Mouse (Mus musculus): ENCODE results near the gene Gm44579. TPM values are rescaled to one million over a fixed set of nuclear protein-coding genes. Genes with fewer than 3 reads are reported as not detected.

Gm44579 gene
- polyA plus RNA-seq, 1 experiment from 2014 or later = not detected

DNA sequence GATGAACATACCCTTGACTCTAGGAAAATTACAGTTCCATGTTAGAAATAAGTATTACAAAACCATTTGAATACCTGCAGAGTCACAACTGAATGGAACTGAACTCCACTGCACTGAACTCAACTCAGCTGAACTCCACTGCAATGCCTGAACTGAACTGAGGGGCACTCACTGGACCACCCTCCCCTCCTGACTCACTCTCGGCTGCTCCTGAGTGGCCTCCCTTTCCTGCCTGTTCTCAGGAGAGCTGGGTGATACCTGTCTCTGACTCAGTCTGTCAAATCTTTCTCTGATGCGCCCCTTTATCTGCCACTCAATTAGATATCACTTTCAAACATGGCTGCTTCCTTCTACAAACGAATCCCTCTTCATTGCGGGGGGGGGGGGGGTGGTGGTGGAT is 66.6 kb downstream of the Gm44579 start:
- H3K4me1 ChIP-seq (replicated peaks; ENCODE audit: control insufficient read depth, insufficient read depth, low read length) = no peaks in the 10 kb centered on the region
- TF ChIP-seq CTCF (IDR thresholded peaks at IDR 0.05; ENCODE audit: low read depth) = no peak
- H3K27ac ChIP-seq (ENCODE audit: low read depth, low read length) = no peak overlapping the region
- ATAC-seq = no peak
- H3K4me3 ChIP-seq (ENCODE audit: low read depth, low read length) = no peak overlapping the region
- H3K9me3 ChIP-seq (ENCODE audit: control insufficient read depth) = no peaks in the 10 kb centered on the region
- H3K9ac ChIP-seq (ENCODE audit: low read depth, low read length) = no peak overlapping the region
- no peak overlapping the region for H3K4me2 ChIP-seq (replicated peaks; ENCODE audit: low read depth)
- 50% methylated on average over 4 of the region's 4 CpGs for WGBS
- no peaks in the 10 kb centered on the region for H3K27me3 ChIP-seq (replicated peaks; ENCODE audit: control insufficient read depth, insufficient read depth, low read length)
- no peaks in the 10 kb centered on the region for H3K36me3 ChIP-seq (ENCODE audit: control insufficient read depth, insufficient read depth)

DNA sequence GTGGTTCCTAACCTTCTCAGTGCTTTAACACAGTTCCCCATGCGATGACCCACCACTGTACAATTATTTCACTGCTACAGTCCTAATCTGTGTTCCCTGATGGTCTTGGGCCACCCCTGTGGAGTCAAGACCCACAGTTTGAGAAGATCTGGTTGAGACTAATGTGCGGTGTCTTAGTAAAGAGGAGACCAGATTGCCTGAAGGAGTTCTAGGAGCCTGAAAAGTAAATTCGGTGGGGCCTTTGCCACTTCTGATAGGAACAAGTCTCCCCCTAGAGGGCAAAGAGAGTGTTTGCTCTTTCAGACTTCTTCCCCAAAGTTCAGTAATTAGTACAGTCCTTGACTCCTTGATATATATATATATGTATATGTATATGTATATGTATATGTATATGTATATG is 67.2 kb downstream of the Gm44579 start:
- TF ChIP-seq CTCF (IDR thresholded peaks at IDR 0.05; ENCODE audit: low read depth) = peak; percentile 78
- WGBS = 33% methylated on average over 3 of the region's 3 CpGs
- H3K4me2 ChIP-seq (replicated peaks; ENCODE audit: low read depth) = no peak overlapping the region
- no peak overlapping the region for H3K9ac ChIP-seq (ENCODE audit: low read depth, low read length)
- H3K36me3 ChIP-seq (ENCODE audit: control insufficient read depth, insufficient read depth) = no peaks in the 10 kb centered on the region
- H3K27me3 ChIP-seq (replicated peaks; ENCODE audit: control insufficient read depth, insufficient read depth, low read length) = no peaks in the 10 kb centered on the region
- H3K9me3 ChIP-seq (ENCODE audit: control insufficient read depth) = no peaks in the 10 kb centered on the region
- H3K27ac ChIP-seq (ENCODE audit: low read depth, low read length) = no peak overlapping the region
- H3K4me3 ChIP-seq (ENCODE audit: low read depth, low read length) = no peak overlapping the region
- H3K4me1 ChIP-seq (replicated peaks; ENCODE audit: control insufficient read depth, insufficient read depth, low read length) = no peaks in the 10 kb centered on the region
- no peak for ATAC-seq

DNA sequence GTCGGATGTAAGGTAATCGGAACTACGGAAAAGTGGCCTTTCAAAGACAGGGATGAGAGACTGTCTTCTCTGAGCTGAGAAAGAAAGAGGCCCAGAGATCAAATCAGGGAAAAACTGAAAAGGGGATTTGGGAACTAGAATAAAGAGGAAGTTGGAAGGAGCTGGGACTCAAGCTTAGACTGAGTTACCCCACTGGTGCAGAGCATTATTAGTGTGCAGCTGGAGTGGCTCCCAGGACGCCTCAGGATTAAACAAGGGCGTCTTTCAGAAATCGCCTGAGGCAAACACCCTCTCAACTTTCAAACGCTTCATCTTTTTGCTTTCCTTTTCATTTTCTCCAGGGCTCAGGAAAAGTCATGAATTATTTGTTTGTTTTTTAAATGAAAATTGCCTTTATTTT is 67.9 kb downstream of the Gm44579 start:
- Histone ChIP-seq H3K27me3 (replicated peaks; ENCODE audit: control insufficient read depth, insufficient read depth, low read length) (no peaks in the 10 kb centered on the region), H3K4me2 (replicated peaks; ENCODE audit: low read depth) (no peak overlapping the region), H3K9me3 (ENCODE audit: control insufficient read depth) (no peaks in the 10 kb centered on the region), H3K9ac (ENCODE audit: low read depth, low read length) (no peak overlapping the region), H3K4me3 (ENCODE audit: low read depth, low read length) (no peak overlapping the region), H3K4me1 (replicated peaks; ENCODE audit: control insufficient read depth, insufficient read depth, low read length) (no peaks in the 10 kb centered on the region), H3K27ac (ENCODE audit: low read depth, low read length) (no peak overlapping the region), H3K36me3 (ENCODE audit: control insufficient read depth, insufficient read depth) (no peaks in the 10 kb centered on the region)
- no peak for ATAC-seq
- WGBS = 81% methylated on average over 7 of the region's 7 CpGs
- TF ChIP-seq CTCF (IDR thresholded peaks at IDR 0.05; ENCODE audit: low read depth) = no peak

GRCm38 (mm10) chr15:98149166-98149602 is 71.6 kb downstream of the Gm44579 start:
- 71% methylated on average over 10 of the region's 10 CpGs for WGBS
- Histone ChIP-seq H3K9ac (ENCODE audit: low read depth, low read length) (no peak overlapping the region), H3K36me3 (ENCODE audit: control insufficient read depth, insufficient read depth) (no peaks in the 10 kb centered on the region), H3K4me1 (replicated peaks; ENCODE audit: control insufficient read depth, insufficient read depth, low read length) (no peaks in the 10 kb centered on the region), H3K4me3 (ENCODE audit: low read depth, low read length) (no peak overlapping the region), H3K9me3 (ENCODE audit: control insufficient read depth) (no peaks in the 10 kb centered on the region), H3K27me3 (replicated peaks; ENCODE audit: control insufficient read depth, insufficient read depth, low read length) (no peaks in the 10 kb centered on the region), H3K27ac (ENCODE audit: low read depth, low read length) (no peak overlapping the region), H3K4me2 (replicated peaks; ENCODE audit: low read depth) (no peak overlapping the region)
- ATAC-seq = no peak
- TF ChIP-seq CTCF (IDR thresholded peaks at IDR 0.05; ENCODE audit: low read depth) = no peak

DNA sequence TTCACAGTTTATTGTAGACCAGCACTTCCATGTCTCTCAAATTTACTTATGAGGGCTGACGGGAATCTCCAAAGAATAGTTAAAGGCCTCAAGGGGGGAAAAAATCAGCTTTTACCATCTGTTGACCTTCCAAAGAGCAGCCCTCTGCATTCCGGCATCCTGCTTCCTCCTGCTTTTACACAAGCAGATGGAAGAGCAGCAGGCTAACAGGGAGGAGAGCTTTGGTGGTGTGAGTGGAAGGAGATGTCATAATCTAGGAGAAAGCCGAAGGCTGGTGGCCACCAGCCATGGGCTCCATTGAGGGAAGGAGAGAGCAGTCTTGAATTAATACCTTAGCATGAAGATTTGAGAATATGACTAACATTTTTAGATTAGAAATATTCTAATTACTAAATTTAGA is 72.4 kb downstream of the Gm44579 start:
- Histone ChIP-seq H3K4me1 (replicated peaks; ENCODE audit: control insufficient read depth, insufficient read depth, low read length) (no peaks in the 10 kb centered on the region), H3K4me3 (ENCODE audit: low read depth, low read length) (no peak overlapping the region), H3K27ac (ENCODE audit: low read depth, low read length) (no peak overlapping the region), H3K27me3 (replicated peaks; ENCODE audit: control insufficient read depth, insufficient read depth, low read length) (no peaks in the 10 kb centered on the region), H3K9me3 (ENCODE audit: control insufficient read depth) (no peaks in the 10 kb centered on the region), H3K36me3 (ENCODE audit: control insufficient read depth, insufficient read depth) (no peaks in the 10 kb centered on the region), H3K9ac (ENCODE audit: low read depth, low read length) (no peak overlapping the region), H3K4me2 (replicated peaks; ENCODE audit: low read depth) (no peak overlapping the region)
- 69% methylated on average over 3 of the region's 3 CpGs for WGBS
- no peak for ATAC-seq
- no peak for TF ChIP-seq CTCF (IDR thresholded peaks at IDR 0.05; ENCODE audit: low read depth)

DNA sequence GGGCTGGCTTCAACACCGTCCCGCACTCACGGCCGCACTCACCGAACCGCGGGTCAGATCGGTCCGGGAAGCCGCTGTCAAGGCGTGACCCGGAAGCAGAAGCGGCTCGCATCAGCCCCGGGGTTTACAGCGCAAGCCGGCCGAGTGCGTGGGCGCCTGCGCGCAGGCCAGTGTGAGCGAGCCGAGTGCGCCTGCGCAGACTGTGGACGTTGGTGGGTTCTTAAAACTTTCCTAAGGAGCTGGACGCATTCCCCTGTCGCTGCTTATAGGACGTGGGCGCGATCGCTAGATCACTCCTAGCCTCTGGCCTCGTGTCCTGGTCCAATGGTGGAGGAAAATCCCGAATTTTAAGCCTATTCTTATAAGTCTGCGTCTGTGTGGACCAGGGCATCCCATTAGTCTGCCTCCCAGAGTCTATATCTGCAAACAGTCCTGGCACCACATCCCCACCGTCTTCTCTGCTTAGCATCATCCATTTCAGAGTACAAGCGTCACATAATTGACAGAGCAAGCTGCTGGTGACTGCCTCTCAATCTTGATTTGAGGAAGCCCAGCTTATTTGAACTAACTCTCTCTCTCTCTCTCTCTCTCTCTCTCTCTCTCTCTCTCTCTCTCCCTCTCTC is 75.1 kb downstream of the Gm44579 start:
- ATAC-seq = peak; percentile 94
- Histone ChIP-seq H3K27ac (ENCODE audit: low read depth, low read length) (peak overlapping the region; percentile 84), H3K27me3 (replicated peaks; ENCODE audit: control insufficient read depth, insufficient read depth, low read length) (no peaks in the 10 kb centered on the region), H3K9me3 (ENCODE audit: control insufficient read depth) (no peaks in the 10 kb centered on the region), H3K4me3 (ENCODE audit: low read depth, low read length) (peak overlapping the region; percentile 74), H3K36me3 (ENCODE audit: control insufficient read depth, insufficient read depth) (peaks cover 18% of the 10 kb centered on the region), H3K9ac (ENCODE audit: low read depth, low read length) (peak overlapping the region; percentile 83), H3K4me1 (replicated peaks; ENCODE audit: control insufficient read depth, insufficient read depth, low read length) (no peaks in the 10 kb centered on the region), H3K4me2 (replicated peaks; ENCODE audit: low read depth) (peak overlapping the region; percentile 87)
- TF ChIP-seq CTCF (IDR thresholded peaks at IDR 0.05; ENCODE audit: low read depth) = no peak
- under 1% methylated on average over 38 of the region's 38 CpGs for WGBS
